Mouse (Mus musculus) hindbrain, embryonic 16.5 days (tissue): ENCODE measurements around the gene Rapgef5. TPM values are rescaled to one million over a fixed set of nuclear protein-coding genes. Genes with fewer than 3 reads are reported as not detected.
A peak's percentile ranks its signal among the peaks of the same experiment; 100 is the strongest.

Experiments
- ATAC-seq: fragments of 200-750 bp; cut with Nextera tagmentation; 2 replicates; pipeline ENCODE4 v1.8.0; 2017; ENCODE audit warnings: moderate TSS enrichment, moderate library complexity
- H3K27ac ChIP-seq: fragments of 300-500 bp; sonication (generic); 2 replicates; pipeline ENCODE4 v1.5.1; 2014; ENCODE audit warnings: low read depth, mild to moderate bottlenecking, control low read depth, low read length, moderate library complexity
- H3K27me3 ChIP-seq: fragments of 300-500 bp; sonication (generic); replicated peaks from 2 replicates; pipeline ENCODE4 v1.6.1; 2014; ENCODE audit warnings: low read length; ENCODE audit not compliant: control insufficient read depth, insufficient read depth
- H3K36me3 ChIP-seq: fragments of 300-500 bp; sonication (generic); 2 replicates; pipeline ENCODE4 v1.6.1; 2014; ENCODE audit warnings: mild to moderate bottlenecking, low read length, moderate library complexity, mixed read lengths; ENCODE audit not compliant: control insufficient read depth, insufficient read depth
- H3K4me1 ChIP-seq: fragments of 300-500 bp; sonication (generic); 2 replicates; pipeline ENCODE4 v1.6.1; 2014; ENCODE audit warnings: low read depth, low read length; ENCODE audit not compliant: control insufficient read depth, insufficient read depth
- H3K4me2 ChIP-seq: fragments of 300-500 bp; sonication (generic); 2 replicates; pipeline ENCODE4 v1.6.1; 2014; ENCODE audit warnings: mild to moderate bottlenecking, low read length, control low read depth, moderate library complexity
- H3K4me3 ChIP-seq: fragments of 300-500 bp; sonication (generic); 2 replicates; pipeline ENCODE4 v1.5.1; 2014; ENCODE audit warnings: mild to moderate bottlenecking, low read length, control low read depth, moderate library complexity
- H3K9ac ChIP-seq: fragments of 300-500 bp; sonication (generic); 2 replicates; pipeline ENCODE4 v1.6.1; 2014; ENCODE audit warnings: low read depth, mild to moderate bottlenecking, control low read depth, low read length, moderate library complexity
- H3K9me3 ChIP-seq: fragments of 300-500 bp; sonication (generic); 2 replicates; pipeline ENCODE4 v1.6.1; 2014; ENCODE audit warnings: mild to moderate bottlenecking, low read length, moderate library complexity; ENCODE audit not compliant: control insufficient read depth
- WGBS: fragments of 180-500 bp; shearing (Covaris S2); extraction: QIAGEN DNeasy Blood & Tissue Kit; methylation state at CpG from one replicate; pipeline ENCODE4 v1.1.7; 2014; 5-methylcytosine and 5-hydroxymethylcytosine counted together
- polyA plus RNA-seq: library from polyadenylated mRNA; unstranded; fragments of >200 nt; fragmentation: Nextera tagmentation; extraction: Ambion mirVana; gene quantifications from 2 replicates; pipeline ENCODE4 v1.2.1, GENCODE M21; 2015

The Rapgef5 gene
- polyA plus RNA-seq = 31.9 and 35.4 TPM in 2 replicates

DNA sequence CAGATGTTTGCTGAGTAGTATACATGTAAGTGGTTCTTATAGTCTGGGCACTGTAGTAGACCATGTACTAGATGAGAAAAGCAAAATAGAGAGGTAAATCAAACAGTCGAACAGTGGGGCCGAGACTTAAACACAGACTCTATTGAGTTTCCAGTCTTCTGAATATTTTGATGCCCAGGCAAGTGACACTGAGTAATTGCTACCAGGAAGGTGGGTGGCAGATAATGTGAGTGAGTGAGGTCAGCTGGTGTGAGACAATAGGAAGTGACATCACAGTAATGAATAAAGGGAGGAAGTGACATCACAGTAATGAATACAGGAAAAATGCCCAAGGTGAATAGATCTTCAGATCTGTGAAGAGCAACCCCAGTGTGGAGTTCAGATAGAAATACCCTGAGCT lies at the start of gene Rapgef5:
Gene Rapgef5, plus strand, starts transcription at position 301 of the 400 bp plus-strand sequence.
- H3K36me3 ChIP-seq = no peaks in the 10 kb centered on the region
- no peak within 1 kb of the TSS for H3K27ac ChIP-seq
- no peak within 1 kb of the TSS for H3K4me3 ChIP-seq
- no peak for ATAC-seq
- H3K4me1 ChIP-seq = peaks cover 7% of the 10 kb centered on the region; the same call in 1 of the 2 replicates
- 91% methylated on average over 2 of the region's 2 CpGs for WGBS
- H3K27me3 ChIP-seq = no peaks in the 10 kb centered on the region
- H3K9me3 ChIP-seq = no peaks in the 10 kb centered on the region
- H3K9ac ChIP-seq = no peak within 1 kb of the TSS
- no peak within 1 kb of the TSS for H3K4me2 ChIP-seq

DNA sequence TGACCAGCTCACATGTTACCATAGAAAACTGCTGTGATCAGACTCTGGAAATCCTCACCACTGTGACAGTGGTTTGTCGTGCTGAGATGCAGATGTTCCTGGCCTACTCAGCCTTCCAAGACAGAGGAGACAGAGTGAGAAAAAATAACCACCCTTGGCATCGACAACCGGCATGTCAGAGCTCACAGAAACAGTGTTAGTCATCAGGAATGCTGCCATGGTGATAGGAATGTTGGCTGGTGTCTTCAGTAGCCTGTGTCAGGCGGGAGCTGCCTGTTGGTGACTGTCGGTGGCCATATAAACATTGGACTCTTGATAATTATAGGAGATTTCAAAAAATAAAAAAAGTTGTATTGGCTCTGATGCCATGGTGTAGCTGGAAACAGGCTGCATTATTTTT lies 48.0 kb upstream of the Rapgef5 start:
- 40% methylated on average over 5 of the region's 5 CpGs for WGBS
- Histone ChIP-seq H3K27me3 (no peaks in the 10 kb centered on the region; the same call in 1 of the 2 replicates), H3K4me2 (no peak overlapping the region), H3K36me3 (no peaks in the 10 kb centered on the region), H3K4me3 (no peak overlapping the region), H3K9me3 (no peaks in the 10 kb centered on the region), H3K27ac (no peak overlapping the region), H3K4me1 (no peaks in the 10 kb centered on the region; the same call in 1 of the 2 replicates), H3K9ac (no peak overlapping the region)
- no peak for ATAC-seq

DNA sequence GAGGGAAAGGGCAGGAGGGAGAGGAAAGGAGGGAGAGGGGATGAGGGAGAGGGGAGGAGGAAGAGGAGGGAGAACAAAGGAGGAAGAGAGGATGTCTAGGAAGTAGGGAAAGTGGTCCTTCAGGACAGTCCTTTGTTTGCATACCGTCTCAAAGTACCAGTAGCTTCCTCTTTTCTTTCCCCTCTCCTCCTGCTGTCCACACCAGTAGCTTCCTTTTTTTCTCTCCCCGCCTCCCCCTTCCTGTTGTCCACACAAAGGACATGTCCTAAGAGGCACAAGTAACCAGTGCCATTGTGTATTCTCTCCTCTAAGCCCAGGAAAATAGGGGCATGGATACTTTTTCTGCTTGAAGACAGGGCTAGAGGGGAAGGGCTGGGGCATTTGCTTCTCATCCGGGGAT lies 37.3 kb upstream of the Rapgef5 start:
- Histone ChIP-seq H3K9me3 (no peaks in the 10 kb centered on the region), H3K27me3 (no peaks in the 10 kb centered on the region; the same call in 1 of the 2 replicates), H3K9ac (no peak overlapping the region), H3K36me3 (no peaks in the 10 kb centered on the region), H3K27ac (no peak overlapping the region), H3K4me1 (no peaks in the 10 kb centered on the region), H3K4me2 (no peak overlapping the region), H3K4me3 (no peak overlapping the region)
- 45% methylated on average over 3 of the region's 3 CpGs for WGBS
- no peak for ATAC-seq

DNA sequence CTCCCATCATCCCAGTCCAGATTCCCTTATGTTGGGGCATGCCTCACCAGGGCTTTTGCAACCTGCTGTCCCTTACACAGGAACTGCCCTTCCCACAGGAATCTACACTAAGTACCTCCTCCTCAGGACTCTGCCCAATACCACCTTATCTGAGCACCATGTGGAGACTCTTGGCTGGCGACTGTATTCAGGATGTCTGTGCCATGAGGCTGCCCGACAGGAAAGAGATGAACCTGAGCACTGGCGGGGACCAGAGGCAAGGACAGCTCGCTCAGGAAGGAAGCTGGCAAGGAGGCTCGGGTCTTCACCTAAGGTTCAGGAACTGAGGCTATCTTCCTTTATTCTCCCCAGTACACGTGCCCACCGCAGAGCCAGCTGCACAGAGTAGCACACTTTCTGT lies 36.6 kb upstream of the Rapgef5 start:
- no peak overlapping the region for H3K4me3 ChIP-seq
- H3K27ac ChIP-seq = no peak overlapping the region
- H3K9me3 ChIP-seq = no peaks in the 10 kb centered on the region
- 79% methylated on average over 7 of the region's 7 CpGs for WGBS
- ATAC-seq = no peak
- H3K4me2 ChIP-seq = no peak overlapping the region
- no peaks in the 10 kb centered on the region for H3K36me3 ChIP-seq
- H3K27me3 ChIP-seq = no peaks in the 10 kb centered on the region; the same call in 1 of the 2 replicates
- no peak overlapping the region for H3K9ac ChIP-seq
- H3K4me1 ChIP-seq = no peaks in the 10 kb centered on the region

DNA sequence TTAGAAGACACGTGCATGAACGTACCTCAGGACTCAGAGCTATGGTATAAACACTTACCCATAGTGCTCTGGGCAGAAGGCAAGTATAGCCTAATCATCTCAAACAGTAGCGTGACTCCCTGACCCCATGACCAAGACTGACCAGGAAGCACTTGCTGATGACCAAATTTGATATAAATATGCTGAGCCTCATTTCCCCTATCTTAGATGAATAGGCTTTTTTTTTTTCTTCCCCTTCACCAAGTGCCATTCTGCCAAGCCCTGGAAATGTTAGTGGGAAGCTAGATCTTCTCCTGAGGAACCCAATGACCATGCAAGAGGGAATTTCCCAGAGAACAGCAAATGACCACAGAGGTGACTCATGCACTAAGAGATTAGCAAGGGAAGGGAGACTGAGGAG lies 35.3 kb upstream of the Rapgef5 start:
- Histone ChIP-seq H3K36me3 (no peaks in the 10 kb centered on the region), H3K9me3 (no peaks in the 10 kb centered on the region), H3K9ac (no peak overlapping the region), H3K4me2 (no peak overlapping the region), H3K27me3 (no peaks in the 10 kb centered on the region; the same call in 1 of the 2 replicates), H3K4me3 (no peak overlapping the region), H3K4me1 (no peaks in the 10 kb centered on the region), H3K27ac (no peak overlapping the region)
- 91% methylated on average over 3 of the region's 3 CpGs for WGBS
- no peak for ATAC-seq

DNA sequence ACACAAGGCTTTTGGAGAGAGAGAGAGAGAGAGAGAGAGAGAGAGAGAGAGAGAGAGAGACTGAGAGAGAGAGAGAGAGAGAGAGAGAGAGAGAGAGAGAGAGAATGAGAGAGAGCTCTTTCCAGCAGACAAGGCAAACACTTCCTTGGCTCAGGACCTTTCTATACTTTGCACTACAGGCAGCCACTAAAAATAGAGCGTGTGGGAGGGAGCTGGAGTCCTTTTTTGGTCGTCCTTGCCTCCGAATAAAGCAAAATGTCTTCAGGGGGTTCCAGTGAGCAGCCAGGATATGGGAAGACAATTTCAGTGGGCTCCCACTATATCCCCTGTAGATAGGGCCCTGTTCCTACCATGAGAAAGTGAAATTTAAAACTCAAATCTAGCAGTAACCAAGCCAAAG lies 33.6 kb upstream of the Rapgef5 start:
- 27% methylated on average over 3 of the region's 3 CpGs for WGBS
- no peak overlapping the region for H3K9ac ChIP-seq
- no peak overlapping the region for H3K27ac ChIP-seq
- H3K27me3 ChIP-seq = no peaks in the 10 kb centered on the region; the same call in 1 of the 2 replicates
- no peaks in the 10 kb centered on the region for H3K36me3 ChIP-seq
- no peak for ATAC-seq
- no peaks in the 10 kb centered on the region for H3K9me3 ChIP-seq
- no peaks in the 10 kb centered on the region for H3K4me1 ChIP-seq
- H3K4me3 ChIP-seq = no peak overlapping the region
- no peak overlapping the region for H3K4me2 ChIP-seq

DNA sequence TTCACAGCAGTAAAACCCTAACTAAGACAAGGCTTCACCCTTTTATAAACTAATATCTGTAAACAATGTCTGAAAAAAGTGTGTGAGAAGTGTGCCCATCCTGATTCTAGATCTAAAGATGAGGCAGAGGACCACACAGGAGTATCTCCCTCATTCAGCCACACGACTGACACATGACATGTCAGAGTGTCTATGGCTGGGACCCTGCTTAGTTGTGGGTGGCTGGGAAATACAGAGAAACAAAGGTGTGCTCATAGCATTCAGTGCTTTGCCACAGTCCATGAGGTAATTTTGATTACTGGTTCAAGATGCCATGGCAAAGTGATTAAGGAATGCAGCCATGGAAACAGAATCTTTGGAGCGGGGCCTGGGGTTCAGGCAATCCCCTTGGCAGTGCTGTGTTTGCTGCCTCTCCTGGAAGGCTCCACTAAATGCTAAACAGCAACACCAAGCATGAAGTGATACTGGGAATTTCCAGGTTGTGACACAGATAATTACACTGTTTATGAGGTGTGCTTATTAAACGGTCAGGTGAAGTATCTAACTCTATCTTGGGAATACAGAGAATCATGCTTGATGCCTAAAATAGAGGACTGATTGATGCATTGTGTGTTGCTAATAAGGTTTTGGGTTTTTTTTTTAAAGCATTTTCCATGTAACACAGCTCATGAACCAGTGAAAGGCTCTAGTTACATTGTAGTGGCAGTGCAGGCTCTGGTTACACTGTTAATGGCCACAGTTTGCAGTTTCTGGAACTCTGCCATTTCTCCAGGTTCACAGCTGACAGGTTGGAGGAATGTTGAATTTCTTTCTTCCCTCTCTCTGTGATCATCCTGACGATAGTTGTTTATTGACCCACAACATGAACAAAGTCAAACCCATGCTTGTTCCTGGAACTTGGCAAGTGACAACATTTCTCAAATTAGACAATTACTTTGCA lies 29.9 kb upstream of the Rapgef5 start:
- H3K4me2 ChIP-seq = no peak overlapping the region
- H3K36me3 ChIP-seq = no peaks in the 10 kb centered on the region
- peak; percentile 37; the same call in 1 of the 2 replicates for ATAC-seq
- H3K4me1 ChIP-seq = no peaks in the 10 kb centered on the region
- WGBS = 45% methylated on average over 4 of the region's 4 CpGs
- no peaks in the 10 kb centered on the region for H3K9me3 ChIP-seq
- H3K9ac ChIP-seq = no peak overlapping the region
- H3K27ac ChIP-seq = no peak overlapping the region; the same call in 1 of the 2 replicates
- no peaks in the 10 kb centered on the region; the same call in 1 of the 2 replicates for H3K27me3 ChIP-seq
- no peak overlapping the region for H3K4me3 ChIP-seq

DNA sequence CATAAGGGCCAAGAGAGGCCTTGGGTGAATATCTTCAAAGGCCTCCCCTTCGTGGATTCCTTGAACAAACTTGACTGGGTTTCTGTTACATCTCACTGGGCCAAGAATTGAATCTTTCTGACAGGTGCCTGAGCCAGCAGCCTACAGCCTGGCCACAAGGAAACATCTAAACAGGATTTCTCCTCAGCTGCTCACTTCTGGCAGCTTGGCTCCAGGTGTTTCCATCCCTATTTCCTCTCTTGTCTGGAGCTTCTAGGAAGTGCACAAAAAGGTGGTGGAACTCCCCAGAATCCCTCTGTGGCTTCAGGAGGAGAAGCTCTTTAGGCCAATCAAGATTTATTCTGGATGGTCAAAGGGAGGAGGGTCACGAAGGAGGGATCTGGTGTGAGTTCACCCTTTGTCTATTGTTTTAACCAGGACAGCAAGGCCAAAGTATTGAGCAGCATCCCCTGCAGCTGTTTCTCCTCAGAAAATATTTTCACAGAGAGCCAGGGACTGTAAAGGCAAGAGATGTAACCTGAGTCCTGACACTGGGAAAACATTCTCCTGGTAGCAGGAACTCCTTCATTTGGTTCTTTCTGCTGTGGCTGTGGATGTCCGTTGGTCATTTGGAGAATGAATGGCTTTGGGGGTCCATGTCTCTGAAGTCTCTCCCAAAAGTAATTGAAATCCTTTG lies 19.6 kb upstream of the Rapgef5 start:
- Histone ChIP-seq H3K27me3 (no peaks in the 10 kb centered on the region), H3K4me1 (no peaks in the 10 kb centered on the region), H3K9ac (no peak overlapping the region), H3K4me3 (no peak overlapping the region), H3K36me3 (no peaks in the 10 kb centered on the region), H3K27ac (no peak overlapping the region), H3K4me2 (no peak overlapping the region), H3K9me3 (no peaks in the 10 kb centered on the region)
- 78% methylated on average over 3 of the region's 3 CpGs for whole genome bisulfite sequencing
- no peak for ATAC-seq

DNA sequence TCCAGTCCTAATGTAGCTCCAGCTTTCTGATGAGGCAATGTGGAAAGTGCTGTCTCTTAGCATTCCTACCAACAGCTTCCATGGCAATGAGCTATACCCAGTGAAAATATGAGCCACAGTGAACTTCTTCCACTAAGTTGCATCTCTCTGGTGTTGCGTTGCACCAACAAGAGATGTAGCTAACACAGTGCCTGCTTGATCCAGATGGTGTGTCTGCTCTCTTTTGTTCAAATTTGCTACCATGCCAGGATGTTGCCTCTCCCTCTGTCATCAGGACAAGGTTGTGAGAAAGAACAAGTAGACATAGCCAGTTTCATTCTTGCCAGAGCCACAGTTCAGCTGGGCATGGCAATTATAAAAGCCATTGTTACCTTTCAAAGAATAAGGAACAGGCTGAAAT lies 18.9 kb upstream of the Rapgef5 start:
- ATAC-seq = no peak
- H3K27ac ChIP-seq = no peak overlapping the region

More for the DNA sequence above, 18.9 kb upstream of the Rapgef5 start:
- H3K4me1 ChIP-seq = no peaks in the 10 kb centered on the region
- 83% methylated on average over 1 of the region's 1 CpGs for WGBS
- H3K9ac ChIP-seq = no peak overlapping the region
- no peaks in the 10 kb centered on the region for H3K9me3 ChIP-seq
- no peak overlapping the region for H3K4me2 ChIP-seq
- H3K4me3 ChIP-seq = no peak overlapping the region
- no peaks in the 10 kb centered on the region for H3K36me3 ChIP-seq
- no peaks in the 10 kb centered on the region for H3K27me3 ChIP-seq
